Comparison of ENCODE assay signal across 12 mouse cellular contexts in genomic region chr14:33296698-33297341, GRCm38 (mm10).
DNase-seq lines count a peak whose midpoint lies in the region; ATAC-seq and TF ChIP-seq lines count a peak whose summit lies in the region.
"Had no signal": no experiment of that assay in that cellular context is flagged by ENCODE, and none has a peak within 500 bp of the region (broad histone marks: within the 10 kb centered on the region; RNA-seq: fewer than 3 reads in every experiment).

No protein-coding gene starts in this region.

- H3K4me2 ChIP-seq in midbrain, embryonic 14.5 days (ENCODE audit: low read length) = no peak overlapping the region
- no peak overlapping the region for H3K4me2 ChIP-seq in intestine, embryonic 16.5 days (ENCODE audit: low read depth, low read length)
- H3K4me2 ChIP-seq: liver, embryonic 15.5 days had no signal

- H3K27ac ChIP-seq in layer of hippocampus, adult 2 months = peak overlapping the region; percentile 75
- H3K27ac ChIP-seq in midbrain, embryonic 14.5 days (replicated peaks; ENCODE audit: low read depth, low read length) = no peak overlapping the region
- H3K27ac ChIP-seq in intestine, embryonic 16.5 days (ENCODE audit: low read length) = no peak overlapping the region
- H3K27ac ChIP-seq: liver, embryonic 15.5 days had no signal

- no peak for DNase-seq in cerebellum, adult 11 months
- peak; percentile 56 to 80 for DNase-seq in layer of hippocampus, adult 2 months (ENCODE audit: low spot score in 2 of 2)
- DNase-seq in midbrain, embryonic 14.5 days = peak; percentile 65
- DNase-seq in embryo, embryonic 11 days = no peak
- DNase-seq in cerebellum, postnatal 4 days (ENCODE audit: low spot score in 2 of 2) = no peak
- DNase-seq: adrenal gland, postnatal 10 days; kidney, postnatal 25 days had no signal

- no peaks in the 10 kb centered on the region for H3K36me3 ChIP-seq in midbrain, embryonic 14.5 days (ENCODE audit: control insufficient read depth, insufficient read depth, low read length)
- no peaks in the 10 kb centered on the region for H3K36me3 ChIP-seq in intestine, embryonic 16.5 days (ENCODE audit: control insufficient read depth, insufficient read depth, low read length)
- H3K36me3 ChIP-seq: G1E; liver, embryonic 15.5 days had no signal

- H3K9ac ChIP-seq in midbrain, embryonic 14.5 days (replicated peaks; ENCODE audit: low read length) = no peak overlapping the region
- H3K9ac ChIP-seq in intestine, embryonic 16.5 days (ENCODE audit: low read depth, low read length) = no peak overlapping the region
- H3K9ac ChIP-seq: liver, embryonic 15.5 days had no signal

- H3K4me1 ChIP-seq in midbrain, embryonic 14.5 days (ENCODE audit: control insufficient read depth, insufficient read depth, low read length) = 0 out of 2 replicates have a peak, but pooled peaks cover 15% of the 10 kb centered on the region
- H3K4me1 ChIP-seq in intestine, embryonic 16.5 days (ENCODE audit: control insufficient read depth, insufficient read depth, low read length) = no peaks in the 10 kb centered on the region
- H3K4me1 ChIP-seq: liver, embryonic 15.5 days had no signal

- 63% methylated on average over 16 of the region's 16 CpGs for WGBS in midbrain, embryonic 14.5 days
- 84% methylated on average over 16 of the region's 16 CpGs for WGBS in intestine, embryonic 16.5 days

- H3K9me3 ChIP-seq in midbrain, embryonic 14.5 days (ENCODE audit: control insufficient read depth, low read length) = no peaks in the 10 kb centered on the region
- no peaks in the 10 kb centered on the region for H3K9me3 ChIP-seq in intestine, embryonic 16.5 days (ENCODE audit: control insufficient read depth, low read length)
- H3K9me3 ChIP-seq: liver, embryonic 15.5 days had no signal

- no peaks in the 10 kb centered on the region for H3K27me3 ChIP-seq in midbrain, embryonic 14.5 days (ENCODE audit: control insufficient read depth, insufficient read depth, low read length)
- H3K27me3 ChIP-seq in intestine, embryonic 16.5 days (replicated peaks; ENCODE audit: control insufficient read depth, insufficient read depth, low read length) = no peaks in the 10 kb centered on the region
- H3K27me3 ChIP-seq: liver, embryonic 15.5 days had no signal

- TF ChIP-seq CTCF in layer of hippocampus, adult 2 months (conservative IDR thresholded peaks at IDR 0.05) = no peak

- no peak overlapping the region; the same call in 1 of the 2 replicates for H3K4me3 ChIP-seq in layer of hippocampus, adult 2 months
- no peak overlapping the region for H3K4me3 ChIP-seq in midbrain, embryonic 14.5 days (replicated peaks; ENCODE audit: low read depth, low read length)
- no peak overlapping the region for H3K4me3 ChIP-seq in intestine, embryonic 16.5 days (ENCODE audit: low read length)
- H3K4me3 ChIP-seq: liver, embryonic 15.5 days had no signal

- ATAC-seq in cerebellum, adult (ENCODE audit: insufficient number of reproducible peaks, low FRiP score, low TSS enrichment) = peak; percentile 62; the same call in 1 of the 2 replicates
- ATAC-seq in frontal cortex, adult (ENCODE audit: low TSS enrichment) = peak; percentile 92
- ATAC-seq in midbrain, embryonic 14.5 days (ENCODE audit: low FRiP score, low TSS enrichment) = peak; percentile 46; the same call in 1 of the 2 replicates
- no peak for ATAC-seq in intestine, embryonic 16.5 days

Comparison
In these comparisons a context has a peak if more than half of its experiments do, and no peak if none do; other contexts are left out.
1. DNase-seq: peak in layer of hippocampus, adult 2 months (2 of 2) and midbrain, embryonic 14.5 days (single experiment); none in cerebellum, adult 11 months (single experiment), embryo, embryonic 11 days (single experiment) and cerebellum, postnatal 4 days (0 of 2).